In the genomic region with DNA sequence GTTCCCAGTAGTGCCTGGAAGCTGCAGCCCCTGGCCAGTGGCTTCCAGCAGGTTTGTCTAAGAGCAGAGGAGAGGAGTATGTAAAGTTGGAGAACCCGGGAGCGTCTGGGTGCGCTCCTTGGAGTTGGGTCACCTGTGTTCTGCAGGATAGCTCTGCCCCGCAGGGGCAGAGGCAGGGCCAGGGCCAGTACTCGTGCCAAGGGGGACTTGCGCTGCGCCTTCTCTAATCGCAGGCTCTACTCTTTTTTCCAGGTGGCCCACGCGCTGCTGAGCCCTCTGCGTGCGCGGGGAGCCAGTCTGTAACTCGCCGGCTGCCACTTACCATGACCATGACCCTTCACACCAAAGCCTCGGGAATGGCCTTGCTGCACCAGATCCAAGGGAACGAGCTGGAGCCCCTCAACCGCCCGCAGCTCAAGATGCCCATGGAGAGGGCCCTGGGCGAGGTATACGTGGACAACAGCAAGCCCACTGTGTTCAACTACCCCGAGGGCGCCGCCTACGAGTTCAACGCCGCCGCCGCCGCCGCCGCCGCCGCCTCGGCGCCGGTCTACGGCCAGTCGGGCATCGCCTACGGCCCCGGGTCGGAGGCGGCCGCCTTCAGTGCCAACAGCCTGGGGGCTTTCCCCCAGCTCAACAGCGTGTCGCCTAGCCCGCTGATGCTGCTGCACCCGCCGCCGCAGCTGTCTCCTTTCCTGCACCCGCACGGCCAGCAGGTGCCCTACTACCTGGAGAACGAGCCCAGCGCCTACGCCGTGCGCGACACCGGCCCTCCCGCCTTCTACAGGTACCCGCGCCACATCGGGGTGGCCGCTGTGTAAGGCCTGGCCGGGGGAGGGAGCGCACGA, we compare ENCODE assay signal across 8 mouse cellular contexts.
DNase-seq lines count a peak whose midpoint lies in the region; ATAC-seq lines count a peak whose summit lies in the region.

No protein-coding gene starts in this region.

- H3K9ac ChIP-seq in hindbrain, embryonic 13.5 days, result peak overlapping the region; percentile 74
- H3K9ac ChIP-seq in liver, embryonic 11.5 days (ENCODE audit: low read depth, low read length), result no peak overlapping the region

- peaks cover 21% of the 10 kb centered on the region for H3K4me1 ChIP-seq in hindbrain, embryonic 13.5 days (replicated peaks)
- no peaks in the 10 kb centered on the region for H3K4me1 ChIP-seq in liver, embryonic 11.5 days (replicated peaks; ENCODE audit: control insufficient read depth, insufficient read depth, low read length)

- ATAC-seq in hindbrain, embryonic 13.5 days (ENCODE audit: low FRiP score), result peak; percentile 83
- no peak for ATAC-seq in liver, embryonic 11.5 days (replicated peaks; ENCODE audit: low FRiP score)

- H3K27ac ChIP-seq in hindbrain, embryonic 13.5 days, result no peak overlapping the region
- no peak overlapping the region for H3K27ac ChIP-seq in liver, embryonic 11.5 days (ENCODE audit: low read depth, low read length)

- H3K4me2 ChIP-seq in hindbrain, embryonic 13.5 days, result peak overlapping the region; percentile 98
- H3K4me2 ChIP-seq in liver, embryonic 11.5 days, result peak overlapping the region; percentile 74

- DNase-seq in cerebellum, adult 18-20 months, result peak; percentile 5 to 13
- DNase-seq in cerebellum, adult 9-10 months, result no peak
- DNase-seq in B cell, adult 2 months, result peak; percentile 31 to 41
- DNase-seq in embryo, embryonic 10.5 days (ENCODE audit: low spot score), result peak; percentile 28
- peak; percentile 38 for DNase-seq in liver, embryonic 11.5 days (ENCODE audit: low spot score)
- peak; percentile 15 for DNase-seq in ovary, adult 18-20 months (ENCODE audit: low spot score)
- no peak for DNase-seq in layer of hippocampus, postnatal 36 days

- under 1% methylated on average over 65 of the region's 68 CpGs for WGBS in hindbrain, embryonic 13.5 days
- WGBS in liver, embryonic 11.5 days, result 3% methylated on average over 65 of the region's 68 CpGs

- no peaks in the 10 kb centered on the region for H3K36me3 ChIP-seq in hindbrain, embryonic 13.5 days
- no peaks in the 10 kb centered on the region for H3K36me3 ChIP-seq in liver, embryonic 11.5 days (ENCODE audit: control insufficient read depth, insufficient read depth, low read length)

- peaks cover 56% of the 10 kb centered on the region for H3K27me3 ChIP-seq in hindbrain, embryonic 13.5 days
- H3K27me3 ChIP-seq in liver, embryonic 11.5 days (replicated peaks; ENCODE audit: control insufficient read depth, insufficient read depth, low read length), result peaks cover 33% of the 10 kb centered on the region

- no peaks in the 10 kb centered on the region for H3K9me3 ChIP-seq in hindbrain, embryonic 13.5 days
- H3K9me3 ChIP-seq in liver, embryonic 11.5 days (ENCODE audit: control insufficient read depth, low read length), result no peaks in the 10 kb centered on the region

- H3K4me3 ChIP-seq in hindbrain, embryonic 13.5 days, result peak overlapping the region; percentile 64
- peak overlapping the region; percentile 43 for H3K4me3 ChIP-seq in liver, embryonic 11.5 days (ENCODE audit: low read depth, low read length)

Comparison
In these comparisons a context has a peak if more than half of its experiments do, and no peak if none do; other contexts are left out.
1. DNase-seq: peak in cerebellum, adult 18-20 months (2 of 2), B cell, adult 2 months (2 of 2), embryo, embryonic 10.5 days (single experiment), liver, embryonic 11.5 days (single experiment) and ovary, adult 18-20 months (single experiment); none in cerebellum, adult 9-10 months (single experiment) and layer of hippocampus, postnatal 36 days (0 of 2).